Mouse (Mus musculus): ENCODE measurements around the gene Acvr1. TPM values are rescaled to one million over a fixed set of nuclear protein-coding genes. Genes with fewer than 3 reads are reported as not detected.
A peak's percentile ranks its signal among the peaks of the same experiment; 100 is the strongest.

Gene Acvr1
- polyA plus RNA-seq, 1 experiment: not detected

- TF ChIP-seq CTCF (IDR thresholded peaks at IDR 0.05; ENCODE audit: insufficient read depth, low read depth, low read length): no peak
- no peak for TF ChIP-seq POLR2A (IDR thresholded peaks at IDR 0.05; ENCODE audit: insufficient read depth, low read depth, low read length)
- peak overlapping the region; percentile 11; the same call in 1 of the 2 replicates for H3K27ac ChIP-seq (ENCODE audit: insufficient read depth, low read depth, low read length)
- H3K4me1 ChIP-seq (ENCODE audit: control insufficient read depth, insufficient read depth, low read length): peaks cover 10% of the 10 kb centered on the region
- 1% methylated on average over 7 of the region's 7 CpGs for WGBS
- H3K4me3 ChIP-seq (ENCODE audit: insufficient read depth, low read depth, low read length): peak overlapping the region; percentile 69
Measured at GRCm38 (mm10) chr2:58357068-58357413, 209.9 kb downstream of the Acvr1 start.

- Histone ChIP-seq H3K4me1 (ENCODE audit: control insufficient read depth, insufficient read depth, low read length) (peaks cover 12% of the 10 kb centered on the region), H3K4me3 (ENCODE audit: insufficient read depth, low read depth, low read length) (no peak overlapping the region), H3K27ac (ENCODE audit: insufficient read depth, low read depth, low read length) (no peak overlapping the region)
- TF ChIP-seq CTCF (IDR thresholded peaks at IDR 0.05; ENCODE audit: insufficient read depth, low read depth, low read length) (no peak), POLR2A (IDR thresholded peaks at IDR 0.05; ENCODE audit: insufficient read depth, low read depth, low read length) (no peak)
- 91% methylated on average over 3 of the region's 3 CpGs for WGBS
Measured at GRCm38 (mm10) chr2:58354389-58354788, 212.6 kb downstream of the Acvr1 start.

GRCm38 (mm10) chr2:58352846-58353245, 214.1 kb downstream of the Acvr1 start:
- Histone ChIP-seq H3K27ac (ENCODE audit: insufficient read depth, low read depth, low read length) (no peak overlapping the region), H3K4me3 (ENCODE audit: insufficient read depth, low read depth, low read length) (no peak overlapping the region), H3K4me1 (ENCODE audit: control insufficient read depth, insufficient read depth, low read length) (peaks cover 8% of the 10 kb centered on the region; the same call in 1 of the 2 replicates)
- 83% methylated on average over 5 of the region's 5 CpGs for WGBS
- TF ChIP-seq CTCF (IDR thresholded peaks at IDR 0.05; ENCODE audit: insufficient read depth, low read depth, low read length) (no peak), POLR2A (IDR thresholded peaks at IDR 0.05; ENCODE audit: insufficient read depth, low read depth, low read length) (no peak)

GRCm38 (mm10) chr2:58350657-58351056, 216.3 kb downstream of the Acvr1 start:
- no peak overlapping the region for H3K4me3 ChIP-seq (ENCODE audit: insufficient read depth, low read depth, low read length)
- 66% methylated on average over 2 of the region's 2 CpGs for WGBS
- no peak for TF ChIP-seq POLR2A (IDR thresholded peaks at IDR 0.05; ENCODE audit: insufficient read depth, low read depth, low read length)
- no peak for TF ChIP-seq CTCF (IDR thresholded peaks at IDR 0.05; ENCODE audit: insufficient read depth, low read depth, low read length)
- H3K27ac ChIP-seq (ENCODE audit: insufficient read depth, low read depth, low read length): no peak overlapping the region
- 0 out of 2 replicates have a peak, but pooled peaks cover 2% of the 10 kb centered on the region for H3K4me1 ChIP-seq (ENCODE audit: control insufficient read depth, insufficient read depth, low read length)

Other genes with a start within 250 kb of the Acvr1 start
- not detected in 2 replicates for gene Acvr1c, start 209.3 kb downstream of the Acvr1 start, polyA plus RNA-seq (2012; ENCODE audit: insufficient read depth, insufficient read length, low replicate concordance, missing spikeins)
- gene Gm17409, start 97.0 kb downstream of the Acvr1 start, polyA plus RNA-seq (2012; ENCODE audit: insufficient read depth, insufficient read length, low replicate concordance, missing spikeins): not detected in 2 replicates
- not detected in 2 replicates for gene Upp2, start 141 bp upstream of the Acvr1 start, polyA plus RNA-seq (2012; ENCODE audit: insufficient read depth, insufficient read length, low replicate concordance, missing spikeins)